Mouse (Mus musculus) gastrocnemius, postnatal 4 days (tissue): ENCODE data around the gene Ercc2. TPM values are rescaled to one million over a fixed set of nuclear protein-coding genes. Genes with fewer than 3 reads are reported as not detected.
A peak's percentile ranks its signal among the peaks of the same experiment; 100 is the strongest.

Source experiments
- DNase-seq, 2 experiments: peaks; one replicate each; pipeline ENCODE4 v3.0.0; 2021 to 2022; ENCODE audit warnings: low spot score in 2 of 2, mixed read lengths in 2 of 2
- total RNA-seq, 2 experiments: library from RNA; stranded (reverse); gene quantifications; 2 replicates each; pipeline ENCODE4 v1.2.3; 2021

Gene Ercc2
- total RNA-seq, 2 experiments from 2014 or later, result 18.6 to 21.0 TPM

GRCm38 (mm10) chr7:19403731-19404296 lies 22.0 kb downstream of the Ercc2 start, which contains the start of gene Klc3:
TSS of gene Klc3 (minus strand) at chr7:19404104.
- DNase-seq, result no peak

GRCm38 (mm10) chr7:19404476-19404875 lies 22.7 kb downstream of the Ercc2 start, which contains the start of gene Ckm:
TSS of gene Ckm (plus strand) at chr7:19404776.
- DNase-seq, result no peak

DNA sequence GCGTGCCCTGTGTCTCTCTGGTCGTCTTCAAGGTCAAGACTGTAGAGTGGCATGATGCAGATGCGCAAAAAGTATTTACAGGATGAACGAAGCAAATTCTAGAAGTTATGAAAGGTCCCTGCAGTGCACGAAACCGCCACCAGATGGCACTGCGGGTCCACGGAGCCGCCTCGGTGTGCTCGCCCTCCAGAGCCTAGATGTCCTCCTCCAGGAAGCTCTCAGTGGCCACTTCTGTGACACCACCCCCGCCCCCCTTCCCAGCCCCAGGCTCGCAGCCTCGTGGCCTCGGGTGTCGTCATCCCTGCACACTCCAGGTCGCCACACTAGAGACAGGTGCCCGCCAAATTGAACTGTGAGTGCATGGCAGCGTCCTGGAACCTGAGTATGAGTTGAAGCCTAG lies 23.6 kb downstream of the Ercc2 start:
- peak; percentile 73 to 76 for DNase-seq

DNA sequence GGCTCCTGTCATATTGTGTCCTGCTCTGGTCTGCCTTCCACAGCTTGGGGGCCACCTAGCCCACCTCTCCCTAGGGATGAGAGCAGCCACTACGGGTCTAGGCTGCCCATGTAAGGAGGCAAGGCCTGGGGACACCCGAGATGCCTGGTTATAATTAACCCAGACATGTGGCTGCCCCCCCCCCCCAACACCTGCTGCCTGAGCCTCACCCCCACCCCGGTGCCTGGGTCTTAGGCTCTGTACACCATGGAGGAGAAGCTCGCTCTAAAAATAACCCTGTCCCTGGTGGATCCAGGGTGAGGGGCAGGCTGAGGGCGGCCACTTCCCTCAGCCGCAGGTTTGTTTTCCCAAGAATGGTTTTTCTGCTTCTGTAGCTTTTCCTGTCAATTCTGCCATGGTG lies 27.9 kb downstream of the Ercc2 start:
- DNase-seq, result no peak

GRCm38 (mm10) chr7:19410766-19411344 lies 29.0 kb downstream of the Ercc2 start:
- DNase-seq, result peak in 1 of 2 experiments; percentile 72

DNA sequence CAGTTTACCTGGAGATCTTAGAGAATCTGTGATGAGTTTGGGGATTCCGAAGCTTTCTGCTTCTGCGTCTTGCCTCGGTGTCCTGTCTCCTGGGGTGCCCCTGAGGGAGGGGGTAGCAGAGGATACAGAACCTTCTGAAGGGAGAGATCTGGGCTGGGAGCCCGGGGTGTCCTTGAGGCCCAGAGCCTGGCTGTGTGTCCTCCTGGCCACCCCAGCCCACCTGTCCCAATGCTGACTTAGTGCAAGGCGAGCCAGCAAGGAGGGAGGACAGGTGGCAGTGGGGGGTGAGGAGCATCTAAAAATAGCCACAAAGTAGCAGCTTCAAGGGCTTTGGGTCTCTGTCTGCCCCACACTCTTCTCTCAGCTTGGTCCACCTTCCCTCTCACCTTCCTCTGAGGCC lies 30.0 kb downstream of the Ercc2 start:
- no peak for DNase-seq

GRCm38 (mm10) chr7:19413525-19413924 lies 31.7 kb downstream of the Ercc2 start:
- DNase-seq, result no peak

DNA sequence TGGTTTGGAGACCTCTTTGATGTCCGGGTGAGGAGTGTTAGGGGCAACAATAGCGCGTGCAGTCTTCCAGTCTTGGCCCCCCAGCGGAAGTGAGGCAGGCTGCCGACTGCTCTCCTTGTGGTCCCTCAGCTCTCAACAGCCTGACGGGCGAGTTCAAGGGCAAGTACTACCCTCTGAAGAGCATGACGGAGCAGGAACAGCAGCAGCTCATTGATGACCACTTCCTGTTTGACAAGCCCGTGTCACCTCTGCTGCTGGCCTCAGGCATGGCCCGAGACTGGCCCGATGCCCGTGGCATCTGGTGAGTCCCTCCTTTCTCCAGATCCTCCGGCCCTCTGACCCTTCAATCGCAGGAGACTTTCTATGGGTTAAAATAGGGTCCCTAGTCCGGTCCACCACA lies 34.8 kb downstream of the Ercc2 start:
- no peak for DNase-seq

DNA sequence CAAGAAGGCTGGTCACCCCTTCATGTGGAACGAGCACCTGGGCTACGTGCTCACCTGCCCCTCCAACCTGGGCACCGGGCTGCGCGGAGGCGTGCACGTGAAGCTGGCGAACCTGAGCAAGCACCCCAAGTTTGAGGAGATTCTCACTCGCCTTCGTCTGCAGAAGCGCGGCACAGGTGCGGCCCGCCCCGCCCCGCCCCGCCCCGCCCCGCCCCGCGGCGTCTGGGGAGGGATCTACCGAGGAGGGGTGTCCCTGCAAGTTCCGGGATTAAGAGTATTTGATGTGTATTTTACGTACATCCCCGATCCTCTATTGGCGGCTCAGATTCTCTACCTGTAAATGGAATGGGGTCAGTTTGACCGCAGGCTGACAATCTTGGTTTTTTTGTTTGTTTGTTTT lies 38.3 kb downstream of the Ercc2 start:
- no peak for DNase-seq

DNA sequence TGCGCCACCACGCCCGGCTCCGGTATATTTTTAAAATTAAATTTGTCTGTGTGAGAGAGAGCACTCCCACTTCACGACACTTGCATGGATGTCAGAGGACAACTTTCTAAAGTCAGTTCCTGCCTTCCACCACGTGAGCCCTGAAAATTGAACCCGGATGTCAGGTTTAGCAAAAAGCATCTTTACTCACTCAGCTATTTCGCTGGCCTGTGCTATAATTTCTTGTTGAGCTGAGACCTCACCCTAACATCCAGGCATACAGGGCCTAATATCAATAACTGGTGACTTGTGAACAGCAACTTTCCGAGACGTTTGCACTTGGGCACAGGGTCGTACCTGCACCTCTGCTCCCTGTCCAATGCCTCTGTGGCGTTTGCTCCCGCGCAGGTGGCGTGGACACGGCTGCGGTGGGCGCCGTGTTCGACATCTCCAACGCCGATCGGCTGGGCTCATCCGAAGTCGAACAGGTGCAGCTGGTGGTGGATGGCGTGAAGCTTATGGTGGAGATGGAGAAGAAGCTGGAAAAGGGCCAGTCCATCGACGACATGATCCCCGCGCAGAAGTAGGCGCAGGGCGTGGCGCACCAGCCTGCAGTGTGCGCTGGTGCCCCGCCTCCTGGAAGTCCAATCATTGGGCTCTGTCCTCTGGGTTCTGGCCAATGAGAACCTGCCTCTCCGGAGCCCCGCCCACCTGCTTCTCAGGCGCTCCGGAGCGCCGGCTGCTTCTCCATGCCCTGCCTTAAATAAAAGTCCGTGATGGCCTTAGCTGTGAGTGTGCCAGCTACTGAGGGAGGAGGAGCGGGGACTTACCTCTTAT lies 39.2 kb downstream of the Ercc2 start:
- peak in 1 of 2 experiments; percentile 77 for DNase-seq

GRCm38 (mm10) chr7:19423083-19423482 lies 41.3 kb downstream of the Ercc2 start:
- DNase-seq, result no peak

DNA sequence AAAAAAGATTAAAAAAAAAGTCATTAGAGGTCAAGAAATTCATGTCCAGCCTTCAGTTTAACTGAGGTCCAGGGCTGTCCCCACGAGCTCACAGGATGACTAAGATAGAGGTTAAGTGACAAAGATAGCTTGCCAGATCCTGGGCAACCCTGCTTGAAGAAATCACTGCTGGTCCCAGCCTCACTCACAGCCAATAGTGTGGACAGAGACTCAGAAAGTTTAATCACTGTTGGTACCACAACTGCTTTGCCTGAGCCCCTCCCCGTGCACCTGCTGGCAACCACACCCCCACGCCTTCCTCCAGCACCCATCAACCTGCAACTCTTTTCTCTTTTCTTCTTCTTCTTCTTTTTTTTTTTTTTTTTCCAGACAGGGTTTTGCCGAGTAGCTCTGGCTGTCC lies 42.2 kb downstream of the Ercc2 start:
- DNase-seq, result no peak

DNA sequence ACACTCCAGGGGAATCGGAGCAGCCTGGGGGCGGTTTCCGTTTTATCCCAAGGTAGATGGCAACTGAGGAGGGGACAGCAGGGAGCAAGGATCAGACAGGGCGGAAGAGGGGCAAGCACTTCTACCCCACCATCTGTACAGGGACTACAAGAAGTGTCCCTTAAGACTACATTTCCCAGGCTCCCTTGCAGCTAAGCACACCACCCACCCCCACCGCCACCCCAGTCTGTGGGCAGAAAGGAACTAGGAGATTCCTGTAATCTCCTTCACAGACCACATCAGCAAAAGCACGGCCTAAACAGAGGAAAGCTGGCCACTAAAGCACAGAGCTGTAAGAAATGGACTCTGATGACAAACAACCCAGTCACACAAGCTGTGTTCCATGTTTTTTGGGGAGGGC lies 44.5 kb downstream of the Ercc2 start:
- DNase-seq, result no peak

GRCm38 (mm10) chr7:19426888-19427287 lies 45.1 kb downstream of the Ercc2 start:
- DNase-seq, result no peak

DNA sequence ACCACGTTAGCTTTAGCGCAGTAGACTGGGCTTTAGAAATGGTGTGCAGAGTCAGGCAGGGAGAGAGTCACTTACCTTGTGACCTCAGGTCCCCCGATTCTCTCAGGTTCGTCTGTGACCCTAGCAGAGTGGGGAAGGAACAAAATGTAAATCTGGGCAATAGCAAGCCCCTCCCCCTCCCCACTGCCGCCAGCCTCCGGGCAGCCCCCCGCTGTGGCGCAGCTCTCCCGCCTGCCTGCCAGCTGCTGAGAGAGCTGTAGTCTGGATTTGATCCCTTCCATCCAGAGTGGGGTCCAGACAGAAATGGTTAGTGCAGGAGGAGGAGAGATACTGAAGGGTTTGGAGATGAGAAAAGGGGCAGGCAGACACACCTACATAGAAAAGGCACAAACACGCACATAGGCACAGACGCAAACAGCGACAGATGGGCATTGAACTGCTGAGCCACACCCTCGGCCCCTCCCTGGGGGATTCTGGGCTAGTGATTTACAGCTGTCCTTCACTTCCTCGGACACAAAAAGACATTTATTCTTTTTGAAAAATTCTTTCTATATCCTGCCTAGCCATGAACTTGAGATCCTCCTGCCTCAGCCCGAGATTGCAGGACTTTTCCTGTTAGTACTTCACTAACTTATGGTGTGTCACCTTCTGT lies 46.3 kb downstream of the Ercc2 start:
- no peak for DNase-seq

GRCm38 (mm10) chr7:19429726-19430125 lies 47.9 kb downstream of the Ercc2 start:
- DNase-seq, result no peak

- no peak for DNase-seq
Measured at GRCm38 (mm10) chr7:19430402-19430801, 48.6 kb downstream of the Ercc2 start.

DNA sequence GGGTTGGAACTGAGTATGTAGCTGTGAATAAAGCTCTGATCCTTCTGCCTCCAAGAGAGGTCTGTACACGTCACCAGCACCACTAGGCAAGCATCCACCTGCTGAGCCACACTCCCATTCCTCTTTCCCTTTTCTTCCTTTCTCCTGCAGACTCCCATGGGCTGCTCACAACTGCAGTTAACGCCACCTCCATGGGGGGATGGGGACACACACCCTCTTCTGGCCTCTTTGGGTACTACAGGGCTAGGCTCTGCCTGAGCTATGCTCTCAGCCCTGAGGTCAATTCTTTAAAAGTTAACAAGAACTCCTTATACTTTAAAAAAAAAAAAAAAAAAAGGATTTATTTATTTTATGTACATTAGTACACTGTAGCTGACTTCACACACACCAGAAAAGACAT lies 50.7 kb downstream of the Ercc2 start:
- DNase-seq, result no peak

DNA sequence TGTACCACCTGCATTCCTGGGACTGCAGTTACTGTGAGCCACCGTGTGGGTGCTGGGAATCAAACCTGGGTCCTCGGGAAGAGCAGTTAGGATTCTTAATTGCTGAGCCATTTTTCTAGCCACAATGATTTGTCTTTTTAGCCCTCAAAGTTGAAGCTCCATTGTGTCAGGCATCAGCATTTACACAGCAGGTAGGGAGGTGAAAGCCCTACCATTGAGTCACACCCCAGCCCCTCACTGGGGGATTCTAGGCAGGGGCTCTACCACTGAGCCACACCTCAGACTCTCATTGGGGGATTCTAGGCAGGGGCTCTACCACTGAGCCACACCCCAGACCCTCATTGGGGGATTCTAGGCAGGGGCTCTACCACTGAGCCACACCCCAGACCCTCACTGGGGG lies 54.5 kb downstream of the Ercc2 start:
- no peak for DNase-seq

- DNase-seq, result no peak
Measured at GRCm38 (mm10) chr7:19437048-19437447, 55.2 kb downstream of the Ercc2 start.

- no peak for DNase-seq
Measured at GRCm38 (mm10) chr7:19441448-19442091, 59.8 kb downstream of the Ercc2 start.
